Mouse (Mus musculus): ENCODE results near the gene Rftn1. TPM values are rescaled to one million over a fixed set of nuclear protein-coding genes. Genes with fewer than 3 reads are reported as not detected.

Gene Rftn1
- polyA plus RNA-seq, 1 experiment: 16.8 TPM

GRCm38 (mm10) chr17:50191318-50191957, 964 bp upstream of the Rftn1 start:
- TF ChIP-seq CTCF (IDR thresholded peaks at IDR 0.05; ENCODE audit: borderline replicate concordance, insufficient read depth, low read depth, low read length) (no peak), POLR2A (IDR thresholded peaks at IDR 0.05; ENCODE audit: borderline replicate concordance, insufficient read depth, low read length) (no peak)
- Histone ChIP-seq H3K4me3 (replicated peaks; ENCODE audit: insufficient read depth, low read depth, low read length) (no peak overlapping the region), H3K4me1 (ENCODE audit: control insufficient read depth, insufficient read depth, low read length) (no peaks in the 10 kb centered on the region), H3K27me3 (ENCODE audit: control insufficient read depth, insufficient read depth, low read length) (no peaks in the 10 kb centered on the region), H3K27ac (ENCODE audit: insufficient read depth, low read length) (no peak overlapping the region)
- WGBS: 92% methylated on average over 9 of the region's 9 CpGs
- DNase-seq: no peak

- Histone ChIP-seq H3K4me3 (replicated peaks; ENCODE audit: insufficient read depth, low read depth, low read length) (peak overlapping the region; percentile 53), H3K4me1 (ENCODE audit: control insufficient read depth, insufficient read depth, low read length) (peaks cover 12% of the 10 kb centered on the region), H3K27me3 (ENCODE audit: control insufficient read depth, insufficient read depth, low read length) (no peaks in the 10 kb centered on the region), H3K27ac (ENCODE audit: insufficient read depth, low read length) (no peak overlapping the region)
- TF ChIP-seq CTCF (IDR thresholded peaks at IDR 0.05; ENCODE audit: borderline replicate concordance, insufficient read depth, low read depth, low read length) (no peak), POLR2A (IDR thresholded peaks at IDR 0.05; ENCODE audit: borderline replicate concordance, insufficient read depth, low read length) (no peak)
- 26% methylated on average over 24 of the region's 24 CpGs for WGBS
- peak in 1 of 2 experiments; percentile 27 for DNase-seq
These were observed 977 bp downstream of the Rftn1 start for GRCm38 (mm10) chr17:50189381-50190012.

GRCm38 (mm10) chr17:50188662-50189345, 1.7 kb downstream of the Rftn1 start:
- H3K27me3 ChIP-seq (ENCODE audit: control insufficient read depth, insufficient read depth, low read length): no peaks in the 10 kb centered on the region
- TF ChIP-seq POLR2A (IDR thresholded peaks at IDR 0.05; ENCODE audit: borderline replicate concordance, insufficient read depth, low read length): no peak
- TF ChIP-seq CTCF (IDR thresholded peaks at IDR 0.05; ENCODE audit: borderline replicate concordance, insufficient read depth, low read depth, low read length): no peak
- peaks cover 19% of the 10 kb centered on the region for H3K4me1 ChIP-seq (ENCODE audit: control insufficient read depth, insufficient read depth, low read length)
- H3K4me3 ChIP-seq (replicated peaks; ENCODE audit: insufficient read depth, low read depth, low read length): no peak overlapping the region
- WGBS: 84% methylated on average over 12 of the region's 12 CpGs
- no peak for DNase-seq
- H3K27ac ChIP-seq (ENCODE audit: insufficient read depth, low read length): no peak overlapping the region

GRCm38 (mm10) chr17:50185616-50186015, 4.9 kb downstream of the Rftn1 start:
- WGBS: 95% methylated on average over 5 of the region's 5 CpGs

GRCm38 (mm10) chr17:50185083-50185482, 5.4 kb downstream of the Rftn1 start:
- Histone ChIP-seq H3K4me3 (replicated peaks; ENCODE audit: insufficient read depth, low read depth, low read length) (no peak overlapping the region), H3K27ac (ENCODE audit: insufficient read depth, low read length) (no peak overlapping the region), H3K4me1 (ENCODE audit: control insufficient read depth, insufficient read depth, low read length) (peaks cover 38% of the 10 kb centered on the region), H3K27me3 (ENCODE audit: control insufficient read depth, insufficient read depth, low read length) (no peaks in the 10 kb centered on the region)
- no peak for DNase-seq
- no peak for TF ChIP-seq CTCF (IDR thresholded peaks at IDR 0.05; ENCODE audit: borderline replicate concordance, insufficient read depth, low read depth, low read length)
- TF ChIP-seq POLR2A (IDR thresholded peaks at IDR 0.05; ENCODE audit: borderline replicate concordance, insufficient read depth, low read length): no peak
- WGBS: 89% methylated on average over 4 of the region's 4 CpGs

More at GRCm38 (mm10) chr17:50185616-50186015, 4.9 kb downstream of the Rftn1 start:
- H3K4me3 ChIP-seq (replicated peaks; ENCODE audit: insufficient read depth, low read depth, low read length): no peak overlapping the region
- H3K27ac ChIP-seq (ENCODE audit: insufficient read depth, low read length): no peak overlapping the region
- TF ChIP-seq CTCF (IDR thresholded peaks at IDR 0.05; ENCODE audit: borderline replicate concordance, insufficient read depth, low read depth, low read length) (no peak), POLR2A (IDR thresholded peaks at IDR 0.05; ENCODE audit: borderline replicate concordance, insufficient read depth, low read length) (no peak)
- peaks cover 38% of the 10 kb centered on the region for H3K4me1 ChIP-seq (ENCODE audit: control insufficient read depth, insufficient read depth, low read length)
- H3K27me3 ChIP-seq (ENCODE audit: control insufficient read depth, insufficient read depth, low read length): no peaks in the 10 kb centered on the region
- no peak for DNase-seq

- peak overlapping the region; percentile 42; the same call in 1 of the 2 replicates for H3K27ac ChIP-seq (ENCODE audit: insufficient read depth, low read length)
- H3K4me3 ChIP-seq (replicated peaks; ENCODE audit: insufficient read depth, low read depth, low read length): no peak overlapping the region
- WGBS: 33% methylated on average over 12 of the region's 12 CpGs
- H3K27me3 ChIP-seq (ENCODE audit: control insufficient read depth, insufficient read depth, low read length): no peaks in the 10 kb centered on the region
- H3K4me1 ChIP-seq (ENCODE audit: control insufficient read depth, insufficient read depth, low read length): peaks cover 38% of the 10 kb centered on the region
- peak; percentile 85 to 86 for DNase-seq
- no peak for TF ChIP-seq CTCF (IDR thresholded peaks at IDR 0.05; ENCODE audit: borderline replicate concordance, insufficient read depth, low read depth, low read length)
- TF ChIP-seq POLR2A (IDR thresholded peaks at IDR 0.05; ENCODE audit: borderline replicate concordance, insufficient read depth, low read length): no peak
These were observed 6.0 kb downstream of the Rftn1 start for GRCm38 (mm10) chr17:50184217-50185038.

GRCm38 (mm10) chr17:50183300-50183699, 7.2 kb downstream of the Rftn1 start:
- H3K4me3 ChIP-seq (replicated peaks; ENCODE audit: insufficient read depth, low read depth, low read length): no peak overlapping the region
- peaks cover 38% of the 10 kb centered on the region for H3K4me1 ChIP-seq (ENCODE audit: control insufficient read depth, insufficient read depth, low read length)
- WGBS: 88% methylated on average over 4 of the region's 4 CpGs
- H3K27ac ChIP-seq (ENCODE audit: insufficient read depth, low read length): no peak overlapping the region
- TF ChIP-seq CTCF (IDR thresholded peaks at IDR 0.05; ENCODE audit: borderline replicate concordance, insufficient read depth, low read depth, low read length) (no peak), POLR2A (IDR thresholded peaks at IDR 0.05; ENCODE audit: borderline replicate concordance, insufficient read depth, low read length) (no peak)
- H3K27me3 ChIP-seq (ENCODE audit: control insufficient read depth, insufficient read depth, low read length): no peaks in the 10 kb centered on the region
- DNase-seq: no peak
